Mouse (Mus musculus): Measurements from ENCODE around the gene Gm13199. TPM values are rescaled to one million over a fixed set of nuclear protein-coding genes. Genes with fewer than 3 reads are reported as not detected.

The Gm13199 gene
- total RNA-seq (2023) = 0.83 to 3.2 TPM (median 2.6 TPM) in 4 replicates

GRCm38 (mm10) chr2:5862834-5863233 is at the start of gene Gm13199:
Gm13199 (minus strand) TSS chr2:5862934.

GRCm38 (mm10) chr2:5894843-5895570 is 32.3 kb upstream of the Gm13199 start, which contains the start of gene Sec61a2:
Sec61a2 (minus strand) TSS chr2:5895432.

DNA sequence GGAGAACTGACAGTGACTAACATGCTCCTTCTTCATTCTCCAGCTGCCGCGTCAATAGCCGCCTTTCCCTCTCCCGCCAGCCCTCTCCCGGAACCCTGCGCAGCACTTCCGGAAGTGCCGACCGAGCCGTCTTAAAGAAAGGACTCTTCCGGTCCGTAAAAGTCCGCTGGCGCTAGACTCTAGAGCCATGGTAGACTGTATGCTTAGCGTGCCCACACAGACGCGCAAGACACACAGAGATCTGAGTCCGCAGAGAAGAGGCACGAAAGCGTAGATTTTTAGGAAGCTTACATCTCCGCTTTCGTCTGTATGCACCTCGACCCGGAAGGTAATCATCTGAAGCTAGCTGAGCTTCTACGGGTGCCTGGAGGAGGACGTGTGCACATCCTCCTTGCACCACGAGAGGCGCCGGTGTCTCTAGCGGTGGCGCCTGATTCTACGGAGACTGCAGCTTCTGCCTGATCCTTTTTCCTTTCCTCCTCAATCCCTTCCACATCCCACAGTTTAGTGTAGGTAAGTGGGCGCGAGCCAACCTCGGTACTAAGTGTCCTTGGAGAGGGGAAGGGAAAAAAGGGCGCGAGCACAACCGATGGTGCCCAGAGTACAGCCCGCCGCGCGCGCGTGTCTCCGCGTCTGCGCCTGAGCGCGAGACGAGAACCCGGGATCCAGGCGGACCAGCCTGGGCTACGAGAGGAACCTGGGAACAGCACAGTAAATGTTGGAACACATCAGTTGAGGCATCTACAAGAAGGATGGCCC is 17.7 kb downstream of the Gm13199 start, which contains the start of the genes Nudt5 and Cdc123:
TSS of gene Nudt5 (plus strand) at position 147 of the 759 bp plus-strand sequence.
TSS of gene Cdc123 (minus strand) at position 292 of the 759 bp plus-strand sequence.

Other genes starting within 250 kb of the Gm13199 start
- 53.6 to 70.1 TPM (median 55.7 TPM) in 4 replicates for gene Camk1d, start 148.4 kb downstream of the Gm13199 start, total RNA-seq (2023)
- gene Nudt5, start 17.9 kb downstream of the Gm13199 start, total RNA-seq (2023) = 24.5 to 30.3 TPM (median 28.6 TPM) in 4 replicates
- 80.0 to 107 TPM (median 88.6 TPM) in 4 replicates for gene Cdc123, start 17.8 kb downstream of the Gm13199 start, total RNA-seq (2023)
- gene Sec61a2, start 32.5 kb upstream of the Gm13199 start, total RNA-seq (2023) = 25.6 to 36.6 TPM (median 31.1 TPM) in 4 replicates
- 0.69 to 2.7 TPM (median 1.5 TPM) in 4 replicates for gene Dhtkd1, start 79.9 kb upstream of the Gm13199 start, total RNA-seq (2023)
- gene Upf2, start 88.5 kb upstream of the Gm13199 start, total RNA-seq (2023) = 55.8 to 66.7 TPM (median 58.0 TPM) in 4 replicates

All from B cell, adult 62 days (primary cell).